Mouse (Mus musculus) midbrain, embryonic 12.5 days (tissue): ENCODE measurements around the gene Stk10. TPM values are rescaled to one million over a fixed set of nuclear protein-coding genes. Genes with fewer than 3 reads are reported as not detected.
"Not testable (repeated sequence)": the region's sequence is repeated elsewhere in the genome, so short reads cannot be mapped to it uniquely, and the experiment has no call there.

ENCODE experiments used
- ATAC-seq: fragments of 200-750 bp; cut with Nextera tagmentation; 2 replicates; pipeline ENCODE4 v1.8.0; 2017; ENCODE audit warnings: low read depth, moderate TSS enrichment, moderate library complexity; ENCODE audit not compliant: low FRiP score
- H3K27ac ChIP-seq: fragments of 300-500 bp; sonication (generic); replicated peaks from 2 replicates; pipeline ENCODE4 v1.5.1; 2016; ENCODE audit warnings: mild to moderate bottlenecking
- H3K27me3 ChIP-seq: fragments of 300-500 bp; sonication (generic); 2 replicates; pipeline ENCODE4 v1.6.1; 2016; ENCODE audit warnings: mild to moderate bottlenecking
- H3K36me3 ChIP-seq: fragments of 300-500 bp; sonication (generic); 2 replicates; pipeline ENCODE4 v1.6.1; 2016
- H3K4me1 ChIP-seq: fragments of 300-500 bp; sonication (generic); 2 replicates; pipeline ENCODE4 v1.6.1; 2016
- H3K4me2 ChIP-seq: fragments of 300-500 bp; sonication (generic); replicated peaks from 2 replicates; pipeline ENCODE4 v1.6.1; 2016; ENCODE audit warnings: mild to moderate bottlenecking, moderate library complexity
- H3K4me3 ChIP-seq: fragments of 300-500 bp; sonication (generic); 2 replicates; pipeline ENCODE4 v1.5.1; 2016; ENCODE audit warnings: mild to moderate bottlenecking
- H3K9ac ChIP-seq: fragments of 300-500 bp; sonication (generic); replicated peaks from 2 replicates; pipeline ENCODE4 v1.6.1; 2016; ENCODE audit warnings: mild to moderate bottlenecking, moderate library complexity
- H3K9me3 ChIP-seq: fragments of 300-500 bp; sonication (generic); 2 replicates; pipeline ENCODE4 v1.6.1; 2016; ENCODE audit warnings: mild to moderate bottlenecking
- WGBS: fragments of 180-500 bp; shearing (Covaris S2); methylation state at CpG from one replicate; pipeline ENCODE4 v1.1.7; 2016; 5-methylcytosine and 5-hydroxymethylcytosine counted together
- polyA plus RNA-seq: library from polyadenylated mRNA; unstranded; fragments of >200 nt; fragmentation: Nextera tagmentation; extraction: Ambion mirVana; gene quantifications from 2 replicates; pipeline ENCODE4 v1.2.1, GENCODE M21; 2016

Gene Stk10
- polyA plus RNA-seq, 1 experiment from 2014 or later, result 1.8 TPM

GRCm38 (mm10) chr11:32618036-32618435 is 84.9 kb downstream of the Stk10 start:
- Histone ChIP-seq H3K4me2 (no peak overlapping the region), H3K9ac (no peak overlapping the region), H3K4me3 (no peak overlapping the region), H3K27me3 (no peaks in the 10 kb centered on the region), H3K9me3 (no peaks in the 10 kb centered on the region), H3K36me3 (no peaks in the 10 kb centered on the region), H3K4me1 (peaks cover 17% of the 10 kb centered on the region), H3K27ac (no peak overlapping the region)
- whole genome bisulfite sequencing, result 73% methylated on average over 1 of the region's 1 CpGs
- no peak for ATAC-seq

DNA sequence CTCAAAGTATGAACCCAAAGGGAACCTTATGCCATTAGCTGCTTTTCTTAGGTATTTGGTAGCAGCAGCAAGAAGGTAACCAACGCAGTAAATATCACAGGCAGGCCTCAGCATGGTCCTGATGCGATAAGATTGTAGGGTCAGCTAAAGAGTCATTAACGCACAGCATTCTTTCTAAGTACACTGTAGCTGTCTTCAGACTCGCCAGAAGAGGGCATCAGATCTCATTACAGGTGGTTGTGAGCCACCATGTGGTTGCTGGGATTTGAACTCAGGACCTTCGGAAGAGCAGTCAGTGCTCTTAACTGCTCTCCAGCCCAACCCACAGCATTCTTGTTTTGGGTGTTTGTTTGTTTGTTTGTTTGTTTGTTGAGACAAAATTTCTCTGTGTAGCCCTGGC is 85.5 kb downstream of the Stk10 start:
- H3K9me3 ChIP-seq, ATAC-seq, H3K9ac ChIP-seq, H3K4me2 ChIP-seq, H3K36me3 ChIP-seq, H3K4me3 ChIP-seq, H3K27me3 ChIP-seq, H3K27ac ChIP-seq: not testable (repeated sequence)
- H3K4me1 ChIP-seq, result peaks cover 24% of the 10 kb centered on the region
- 81% methylated on average over 5 of the region's 5 CpGs for WGBS

GRCm38 (mm10) chr11:32619257-32619816 is 86.2 kb downstream of the Stk10 start:
- WGBS, result 57% methylated on average over 8 of the region's 8 CpGs
- peaks cover 27% of the 10 kb centered on the region for H3K4me1 ChIP-seq
- no peak overlapping the region for H3K4me2 ChIP-seq
- no peak overlapping the region for H3K9ac ChIP-seq
- 0 out of 2 replicates have a peak overlapping the region, but pooled peaks have one; percentile 35 for H3K27ac ChIP-seq
- H3K36me3 ChIP-seq, result no peaks in the 10 kb centered on the region
- no peaks in the 10 kb centered on the region for H3K27me3 ChIP-seq
- ATAC-seq, result no peak
- no peaks in the 10 kb centered on the region for H3K9me3 ChIP-seq
- no peak overlapping the region for H3K4me3 ChIP-seq

DNA sequence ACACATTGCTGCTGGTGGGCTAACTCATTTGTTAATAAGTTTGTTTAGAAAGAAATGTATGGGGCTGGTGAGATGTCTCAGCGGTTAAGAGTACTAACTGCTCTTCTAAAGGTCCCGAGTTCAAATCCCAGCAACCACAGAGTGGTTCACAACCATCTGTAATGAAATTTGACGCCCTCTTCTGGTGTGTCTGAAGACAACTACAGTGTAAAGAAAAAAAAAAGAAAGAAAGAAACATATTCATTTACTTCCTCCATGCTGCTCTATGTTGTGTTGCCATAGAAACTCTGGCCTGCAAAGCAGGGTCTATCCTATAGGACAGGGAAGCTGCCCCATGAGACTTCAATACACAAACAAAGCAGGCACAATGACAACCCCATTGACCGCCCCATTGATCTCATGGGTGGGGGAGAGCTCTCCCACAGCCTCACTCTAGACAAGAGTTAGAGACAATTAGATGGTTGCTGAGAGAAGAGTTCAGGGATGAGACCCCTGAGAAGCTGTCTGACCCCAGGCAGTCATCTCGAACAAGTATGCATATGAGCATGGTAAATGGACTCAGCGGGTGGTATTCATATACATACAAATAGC is 86.9 kb downstream of the Stk10 start:
- ATAC-seq, result no peak

GRCm38 (mm10) chr11:32621831-32622478 is 88.8 kb downstream of the Stk10 start:
- WGBS, result 85% methylated on average over 12 of the region's 12 CpGs

More for the DNA sequence above, 86.9 kb downstream of the Stk10 start:
- peaks cover 27% of the 10 kb centered on the region for H3K4me1 ChIP-seq
- H3K9me3 ChIP-seq, result no peaks in the 10 kb centered on the region
- H3K27ac ChIP-seq, result no peak overlapping the region
- H3K9ac ChIP-seq, result no peak overlapping the region
- H3K4me3 ChIP-seq, result no peak overlapping the region
- 70% methylated on average over 6 of the region's 6 CpGs for WGBS
- no peak overlapping the region for H3K4me2 ChIP-seq
- H3K27me3 ChIP-seq, result no peaks in the 10 kb centered on the region
- H3K36me3 ChIP-seq, result no peaks in the 10 kb centered on the region

GRCm38 (mm10) chr11:32622479-32623190 is 89.5 kb downstream of the Stk10 start:
- H3K27me3 ChIP-seq, result no peaks in the 10 kb centered on the region
- H3K4me1 ChIP-seq, result peaks cover 21% of the 10 kb centered on the region
- H3K9ac ChIP-seq, result no peak overlapping the region
- WGBS, result 84% methylated on average over 13 of the region's 13 CpGs
- H3K9me3 ChIP-seq, result no peaks in the 10 kb centered on the region
- no peaks in the 10 kb centered on the region for H3K36me3 ChIP-seq
- no peak overlapping the region for H3K27ac ChIP-seq
- no peak for ATAC-seq
- no peak overlapping the region for H3K4me2 ChIP-seq
- no peak overlapping the region for H3K4me3 ChIP-seq

More at GRCm38 (mm10) chr11:32621831-32622478, 88.8 kb downstream of the Stk10 start:
- Histone ChIP-seq H3K4me2 (no peak overlapping the region), H3K9me3 (no peaks in the 10 kb centered on the region), H3K36me3 (no peaks in the 10 kb centered on the region), H3K27ac (no peak overlapping the region), H3K9ac (no peak overlapping the region), H3K4me1 (peaks cover 21% of the 10 kb centered on the region), H3K27me3 (no peaks in the 10 kb centered on the region), H3K4me3 (no peak overlapping the region)
- ATAC-seq, result no peak

GRCm38 (mm10) chr11:32623236-32623635 is 90.1 kb downstream of the Stk10 start:
- no peaks in the 10 kb centered on the region for H3K36me3 ChIP-seq
- no peak overlapping the region for H3K27ac ChIP-seq

GRCm38 (mm10) chr11:32623912-32624311 is 90.8 kb downstream of the Stk10 start:
- Histone ChIP-seq H3K27ac (no peak overlapping the region), H3K27me3 (no peaks in the 10 kb centered on the region), H3K4me3 (no peak overlapping the region), H3K36me3 (no peaks in the 10 kb centered on the region), H3K4me2 (no peak overlapping the region), H3K9ac (no peak overlapping the region), H3K4me1 (peaks cover 21% of the 10 kb centered on the region), H3K9me3 (no peaks in the 10 kb centered on the region)
- WGBS, result 72% methylated on average over 6 of the region's 6 CpGs
- ATAC-seq, result no peak

More at GRCm38 (mm10) chr11:32623236-32623635, 90.1 kb downstream of the Stk10 start:
- H3K9me3 ChIP-seq, result no peaks in the 10 kb centered on the region
- 68% methylated on average over 5 of the region's 5 CpGs for WGBS
- ATAC-seq, result no peak
- no peak overlapping the region for H3K9ac ChIP-seq
- H3K4me3 ChIP-seq, result no peak overlapping the region
- H3K27me3 ChIP-seq, result no peaks in the 10 kb centered on the region
- H3K4me2 ChIP-seq, result no peak overlapping the region
- H3K4me1 ChIP-seq, result peaks cover 21% of the 10 kb centered on the region

- no peak for ATAC-seq
- Histone ChIP-seq H3K9me3 (no peaks in the 10 kb centered on the region), H3K4me3 (no peak overlapping the region), H3K4me2 (no peak overlapping the region), H3K4me1 (peaks cover 10% of the 10 kb centered on the region; the same call in 1 of the 2 replicates), H3K9ac (no peak overlapping the region), H3K27ac (no peak overlapping the region), H3K36me3 (no peaks in the 10 kb centered on the region), H3K27me3 (no peaks in the 10 kb centered on the region)
- WGBS, result 77% methylated on average over 1 of the region's 1 CpGs
Measured at GRCm38 (mm10) chr11:32625677-32626076, 92.6 kb downstream of the Stk10 start.

DNA sequence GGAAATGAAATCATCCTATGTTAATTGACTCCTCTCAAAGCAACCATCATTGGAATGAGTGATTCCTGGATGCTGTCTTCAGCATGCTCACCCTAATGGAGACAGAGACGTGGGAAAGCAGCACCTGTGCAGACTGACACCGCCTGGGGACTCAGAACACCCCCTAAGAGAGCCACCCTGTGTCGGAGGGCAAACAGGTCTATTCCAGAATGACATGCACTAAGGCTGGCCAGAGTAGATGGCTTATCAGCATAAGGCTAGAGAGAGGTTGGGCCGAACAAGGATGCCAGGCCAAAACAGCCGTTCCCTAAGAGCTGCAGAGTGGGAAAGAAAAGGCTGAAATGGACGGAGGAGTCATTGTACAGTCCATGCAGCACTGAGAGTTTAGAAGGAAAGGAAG is 93.0 kb downstream of the Stk10 start:
- Histone ChIP-seq H3K4me2 (no peak overlapping the region), H3K4me3 (no peak overlapping the region), H3K9ac (no peak overlapping the region), H3K27ac (no peak overlapping the region), H3K9me3 (no peaks in the 10 kb centered on the region), H3K4me1 (peaks cover 10% of the 10 kb centered on the region; the same call in 1 of the 2 replicates), H3K27me3 (no peaks in the 10 kb centered on the region), H3K36me3 (no peaks in the 10 kb centered on the region)
- WGBS, result 87% methylated on average over 6 of the region's 6 CpGs
- ATAC-seq, result no peak

GRCm38 (mm10) chr11:32627900-32628299 is 94.8 kb downstream of the Stk10 start:
- Histone ChIP-seq H3K4me3 (no peak overlapping the region), H3K27me3 (no peaks in the 10 kb centered on the region), H3K9me3 (no peaks in the 10 kb centered on the region), H3K27ac (no peak overlapping the region), H3K4me2 (no peak overlapping the region), H3K9ac (no peak overlapping the region), H3K4me1 (peaks cover 10% of the 10 kb centered on the region; the same call in 1 of the 2 replicates), H3K36me3 (no peaks in the 10 kb centered on the region)
- WGBS, result 82% methylated on average over 6 of the region's 6 CpGs
- no peak for ATAC-seq

DNA sequence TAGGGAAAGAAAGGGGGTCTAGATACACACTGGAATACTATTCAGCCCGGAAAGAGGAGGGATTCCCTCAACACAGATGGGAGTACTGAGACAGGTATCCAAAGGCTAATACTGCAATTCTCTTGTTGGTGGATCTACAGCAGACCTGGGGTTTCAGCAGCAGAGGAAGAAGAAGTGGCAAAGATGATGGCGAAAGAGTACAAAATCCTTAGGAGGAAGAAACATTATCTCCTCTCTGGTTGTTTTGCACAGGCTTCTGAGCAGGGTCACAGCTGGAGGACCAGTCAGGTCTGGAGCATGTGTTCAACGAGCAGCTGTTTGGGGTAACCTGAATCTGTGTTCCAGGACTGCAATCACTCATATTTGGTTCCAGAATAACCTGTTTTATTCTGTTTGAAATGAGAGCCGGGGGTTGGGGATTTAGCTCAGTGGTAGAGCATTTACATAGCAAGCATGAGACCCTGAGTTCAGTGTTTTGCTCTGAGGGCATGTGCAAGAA is 96.7 kb downstream of the Stk10 start:
- no peak overlapping the region for H3K9ac ChIP-seq
- no peak overlapping the region for H3K4me2 ChIP-seq
- no peak for ATAC-seq
- H3K27ac ChIP-seq, result no peak overlapping the region
- H3K4me3 ChIP-seq, result no peak overlapping the region
- H3K9me3 ChIP-seq, result no peaks in the 10 kb centered on the region
- WGBS, result 89% methylated on average over 4 of the region's 4 CpGs
- H3K27me3 ChIP-seq, result no peaks in the 10 kb centered on the region
- no peaks in the 10 kb centered on the region for H3K36me3 ChIP-seq
- H3K4me1 ChIP-seq, result no peaks in the 10 kb centered on the region
